Mouse (Mus musculus) spleen, adult 2 months (tissue): ENCODE data around the gene Nsl1. TPM values are rescaled to one million over a fixed set of nuclear protein-coding genes. Genes with fewer than 3 reads are reported as not detected.

Source experiments
- DNase-seq, 2 experiments: peaks; one replicate each; pipeline versions ENCODE4 v3.0.0 to v3.0.0-alpha.2; 2012 to 2021; ENCODE audit warnings: low spot score in 2 of 2, low read depth in 1 of 2
- H3K27ac ChIP-seq: fragments of 200-500 bp; 2 replicates; pipeline ENCODE4 v1.5.1; 2012; ENCODE audit warnings: low read length, inconsistent platforms; ENCODE audit not compliant: insufficient read depth
- H3K27me3 ChIP-seq: fragments of 200-500 bp; 2 replicates; pipeline ENCODE4 v1.6.1; 2012; ENCODE audit warnings: mild to moderate bottlenecking, moderate library complexity, low read length, inconsistent platforms; ENCODE audit not compliant: control insufficient read depth, insufficient read depth
- H3K36me3 ChIP-seq: fragments of 200-500 bp; 2 replicates; pipeline ENCODE4 v1.6.1; 2012; ENCODE audit warnings: mild to moderate bottlenecking, low read length, inconsistent platforms; ENCODE audit not compliant: control insufficient read depth, insufficient read depth
- H3K4me1 ChIP-seq: fragments of 200-500 bp; 2 replicates; pipeline ENCODE4 v1.6.1; 2011; ENCODE audit warnings: inconsistent platforms; ENCODE audit not compliant: control insufficient read depth, insufficient read depth, insufficient read length
- H3K4me3 ChIP-seq: fragments of 200-500 bp; 2 replicates; pipeline ENCODE4 v1.5.1; 2011; ENCODE audit warnings: mild to moderate bottlenecking, inconsistent platforms; ENCODE audit not compliant: insufficient read depth, insufficient read length; ENCODE audit errors: extremely low read depth
- CTCF ChIP-seq: fragments of 200-500 bp; IDR thresholded peaks from 2 replicates; pipeline ENCODE4 v1.5.1; 2011; ENCODE audit warnings: mild to moderate bottlenecking, inconsistent platforms; ENCODE audit not compliant: insufficient read depth, insufficient read length, insufficient replicate concordance; ENCODE audit errors: extremely low read depth
- POLR2A ChIP-seq: fragments of 200-500 bp; IDR thresholded peaks from 2 replicates; pipeline ENCODE4 v1.6.1; 2011; ENCODE audit warnings: low read depth, low read length, inconsistent platforms
- WGBS: fragments of 180-500 bp; shearing (Covaris S2); methylation state at CpG from one replicate; pipeline ENCODE4 v1.1.7; 2018; 5-methylcytosine and 5-hydroxymethylcytosine counted together
- polyA plus RNA-seq: library from polyadenylated mRNA; depleted of rRNA; stranded (reverse); fragments of >200 nt; gene quantifications from 2 replicates; pipeline ENCODE4 v1.2.3, GENCODE M21; 2012

The Nsl1 gene
- polyA plus RNA-seq, 1 experiment, result 1.4 TPM

DNA sequence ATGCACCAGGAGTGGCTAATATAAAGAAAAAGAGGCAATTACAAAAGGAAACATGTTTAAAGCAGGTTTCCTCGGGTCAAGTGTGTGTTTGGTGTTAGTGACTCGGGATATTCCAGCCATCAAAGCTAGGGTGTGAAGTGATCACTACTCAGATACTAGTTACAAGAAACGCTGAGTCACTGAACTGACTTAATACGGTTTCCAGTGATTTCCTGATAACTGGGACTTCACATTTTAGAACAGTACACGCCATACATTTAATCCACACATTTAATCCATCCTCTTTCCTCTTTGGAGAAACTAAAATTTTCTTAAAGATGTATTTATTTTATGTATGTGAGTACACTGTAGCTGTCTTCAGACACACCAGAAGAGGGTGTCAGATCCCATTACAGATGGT lies 25.1 kb downstream of the Nsl1 start:
- WGBS, result 55% methylated on average over 5 of the region's 5 CpGs
- H3K36me3 ChIP-seq, result no peaks in the 10 kb centered on the region
- no peak for TF ChIP-seq POLR2A
- TF ChIP-seq CTCF, result no peak
- H3K27ac ChIP-seq, result no peak overlapping the region
- H3K4me3 ChIP-seq, result no peak overlapping the region
- no peak for DNase-seq
- peaks cover 3% of the 10 kb centered on the region; the same call in 1 of the 2 replicates for H3K4me1 ChIP-seq
- H3K27me3 ChIP-seq, result no peaks in the 10 kb centered on the region

DNA sequence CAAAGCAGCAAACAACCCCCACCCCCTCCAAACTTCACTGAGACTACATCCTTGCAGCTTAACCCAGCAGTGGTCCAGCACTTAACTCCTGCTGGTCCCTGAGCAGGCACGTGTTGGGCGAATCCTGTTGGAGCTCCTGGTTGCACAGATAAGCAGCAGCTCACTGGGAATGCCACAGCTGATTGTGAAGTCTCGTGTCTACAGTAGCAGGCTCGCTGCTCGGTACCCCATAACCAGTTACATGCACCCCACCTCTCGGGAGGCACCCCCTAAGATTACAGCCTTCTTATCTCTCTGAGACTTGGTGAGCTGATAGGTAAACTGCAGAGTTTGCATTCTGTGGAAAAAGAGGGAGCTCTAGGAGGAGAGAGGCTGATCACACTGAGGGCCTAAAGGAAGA lies 26.5 kb downstream of the Nsl1 start:
- Histone ChIP-seq H3K36me3 (no peaks in the 10 kb centered on the region), H3K4me1 (peaks cover 3% of the 10 kb centered on the region; the same call in 1 of the 2 replicates), H3K27ac (no peak overlapping the region), H3K27me3 (no peaks in the 10 kb centered on the region), H3K4me3 (no peak overlapping the region)
- no peak for DNase-seq
- WGBS, result 87% methylated on average over 6 of the region's 6 CpGs
- no peak for TF ChIP-seq CTCF

- Histone ChIP-seq H3K36me3 (no peaks in the 10 kb centered on the region), H3K4me1 (no peaks in the 10 kb centered on the region), H3K27ac (peak overlapping the region; percentile 7; the same call in 1 of the 2 replicates), H3K4me3 (no peak overlapping the region), H3K27me3 (no peaks in the 10 kb centered on the region)
- TF ChIP-seq POLR2A (no peak), CTCF (no peak)
- no peak for DNase-seq
- 84% methylated on average over 8 of the region's 8 CpGs for WGBS
Measured at GRCm38 (mm10) chr1:191092050-191092449, 29.2 kb downstream of the Nsl1 start.

- peaks cover 7% of the 10 kb centered on the region for H3K4me1 ChIP-seq
- whole genome bisulfite sequencing, result 75% methylated on average over 5 of the region's 5 CpGs
- no peaks in the 10 kb centered on the region for H3K36me3 ChIP-seq
- H3K27ac ChIP-seq, result no peak overlapping the region
- H3K27me3 ChIP-seq, result peaks cover 10% of the 10 kb centered on the region
- no peak overlapping the region for H3K4me3 ChIP-seq
- TF ChIP-seq CTCF (no peak), POLR2A (no peak)
- DNase-seq, result no peak
Measured at GRCm38 (mm10) chr1:191093578-191093977, 30.8 kb downstream of the Nsl1 start.

- TF ChIP-seq POLR2A, result no peak
- peak; percentile 37; the same call in 1 of the 2 replicates for TF ChIP-seq CTCF
- Histone ChIP-seq H3K4me1 (peaks cover 9% of the 10 kb centered on the region), H3K27me3 (peaks cover 10% of the 10 kb centered on the region), H3K27ac (no peak overlapping the region), H3K4me3 (no peak overlapping the region), H3K36me3 (no peaks in the 10 kb centered on the region)
- DNase-seq, result no peak
- WGBS, result 67% methylated on average over 9 of the region's 9 CpGs
Measured at GRCm38 (mm10) chr1:191095019-191095418, 32.2 kb downstream of the Nsl1 start.

- no peak overlapping the region for H3K27ac ChIP-seq
- H3K36me3 ChIP-seq, result no peaks in the 10 kb centered on the region
- peaks cover 9% of the 10 kb centered on the region for H3K4me1 ChIP-seq
- peaks cover 10% of the 10 kb centered on the region for H3K27me3 ChIP-seq
- WGBS, result 33% methylated on average over 14 of the region's 14 CpGs
- TF ChIP-seq POLR2A (no peak), CTCF (no peak)
- peak overlapping the region; percentile 17; the same call in 1 of the 2 replicates for H3K4me3 ChIP-seq
- DNase-seq, result no peak
Measured at GRCm38 (mm10) chr1:191096871-191097681, 34.3 kb downstream of the Nsl1 start.

DNA sequence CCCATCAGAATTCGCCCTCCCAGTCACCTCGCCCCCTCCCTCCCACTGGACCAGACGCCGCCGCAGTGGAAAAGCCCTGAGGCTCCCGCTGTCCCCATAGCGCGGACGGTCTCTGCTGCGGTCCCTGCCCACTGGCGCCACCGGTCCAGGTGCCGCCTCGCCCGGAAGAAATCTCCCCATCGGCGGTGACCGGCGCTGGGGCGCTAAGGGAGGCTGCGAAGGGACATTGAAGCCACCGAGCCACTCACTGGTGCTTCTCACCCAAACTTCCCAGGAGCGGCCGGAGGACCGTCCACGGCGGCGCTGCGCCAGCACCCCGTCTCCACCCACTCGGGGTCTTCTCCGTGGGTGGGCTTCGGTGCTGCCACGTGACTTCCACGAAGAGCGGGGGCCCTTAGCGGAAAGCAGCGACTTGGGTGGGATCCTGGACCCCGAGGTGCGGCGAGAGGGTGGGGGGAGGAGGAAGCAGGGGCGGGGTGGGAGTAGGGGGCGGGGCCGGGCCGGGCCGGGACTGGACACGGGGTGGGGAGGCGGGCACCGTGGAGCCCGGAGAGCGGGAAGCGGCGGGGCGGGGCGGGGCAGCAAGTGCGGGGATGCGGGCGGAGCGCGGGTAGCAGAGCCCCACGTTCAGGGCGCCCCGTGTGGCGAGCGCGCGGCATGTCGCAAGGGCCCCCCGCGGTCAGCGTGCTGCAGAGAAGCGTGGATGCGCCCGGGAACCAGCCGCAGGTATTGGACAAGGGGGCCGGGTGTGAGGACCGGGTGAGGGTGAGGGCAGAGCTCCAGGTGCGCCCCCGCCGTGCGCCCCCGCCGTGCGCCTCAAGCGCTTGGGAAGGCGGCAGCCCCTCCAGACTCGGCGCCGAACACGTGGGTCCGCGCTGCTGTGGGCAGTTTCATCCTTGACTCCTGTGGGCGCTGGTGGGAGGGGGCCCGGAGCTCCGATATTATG lies 35.3 kb downstream of the Nsl1 start, which contains the start of gene Batf3:
TSS of gene Batf3 (plus strand) at position 46 of the 946 bp plus-strand sequence.
- peaks cover 9% of the 10 kb centered on the region for H3K4me1 ChIP-seq
- 1% methylated on average over 84 of the region's 95 CpGs for WGBS
- H3K27ac ChIP-seq, result peak within 1 kb of the TSS; percentile 45
- TF ChIP-seq CTCF, result 0 out of 2 replicates have a peak, but pooled peaks have one; percentile 8
- no peak for TF ChIP-seq POLR2A
- DNase-seq, result no peak
- H3K4me3 ChIP-seq, result peak within 1 kb of the TSS; percentile 51
- no peaks in the 10 kb centered on the region for H3K36me3 ChIP-seq
- peaks cover 10% of the 10 kb centered on the region for H3K27me3 ChIP-seq
